Mouse (Mus musculus): ENCODE data around the gene Ifnar2.

Ifnar2 gene

DNA sequence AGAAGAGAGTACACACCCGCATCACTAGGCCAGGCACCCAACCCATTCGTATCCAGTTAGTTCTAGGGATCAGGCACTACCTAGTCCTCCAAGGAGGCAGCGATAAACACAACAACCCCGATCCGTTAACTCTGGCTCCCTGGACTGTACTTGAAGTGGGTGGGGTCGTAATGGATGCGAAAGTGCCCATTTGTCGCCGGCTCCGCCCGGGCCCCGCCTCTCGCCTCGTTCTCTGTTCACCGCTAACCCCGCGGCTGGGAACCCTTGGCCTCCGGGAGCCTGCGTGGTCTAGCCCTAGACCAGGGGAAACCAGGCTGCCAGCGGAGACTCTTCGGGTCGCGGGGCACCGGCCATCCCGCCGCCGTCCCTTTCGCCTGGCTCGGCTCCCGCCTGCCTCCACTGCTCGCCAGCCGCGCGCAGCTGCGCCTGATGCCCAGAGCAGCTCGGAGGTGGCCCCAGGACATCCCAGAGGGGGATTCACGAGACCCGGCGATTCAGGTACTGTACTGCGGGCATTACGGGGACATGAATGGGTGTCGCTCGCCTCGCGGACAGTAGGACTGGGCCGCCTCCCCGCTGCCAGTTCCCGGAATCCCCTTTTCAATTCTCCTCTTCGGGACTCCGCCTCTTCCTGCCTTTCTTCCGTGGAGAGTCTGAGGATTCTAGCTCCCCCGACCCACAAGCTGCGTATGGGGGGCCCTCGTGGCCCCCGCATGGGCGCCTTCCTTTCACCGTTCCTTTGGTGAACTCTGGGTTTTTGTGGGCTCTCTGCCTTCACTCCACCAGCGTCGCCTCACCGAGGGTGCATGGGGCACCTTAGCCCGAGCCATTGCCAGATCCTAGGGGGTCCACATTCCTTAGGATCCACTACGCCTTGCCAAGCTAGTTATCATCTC lies at the start of gene Ifnar2:
Gene Ifnar2 (plus strand): TSS at position 207 of the 896 bp plus-strand sequence.
- DNase-seq (ENCODE audit: low spot score) = peak; percentile 68

DNA sequence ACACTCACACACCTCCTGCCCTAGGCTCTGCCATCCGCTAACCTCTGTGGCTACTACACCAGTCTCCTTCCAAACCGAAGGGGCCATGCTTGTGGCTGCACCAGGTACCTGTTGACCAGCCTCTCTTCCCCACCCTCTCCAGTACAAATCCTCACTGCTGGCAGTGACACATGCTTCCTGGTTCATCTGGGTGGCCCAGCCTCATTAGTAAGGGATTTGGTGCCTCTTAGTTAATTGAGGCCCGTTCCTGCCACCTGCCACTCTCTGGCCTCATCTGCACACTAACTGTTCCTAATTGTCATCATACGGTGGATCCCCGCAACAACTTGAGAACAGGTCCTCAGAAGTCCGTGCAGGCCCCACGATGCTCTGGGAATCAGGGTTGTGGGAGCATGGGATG lies 45.0 kb upstream of the Ifnar2 start:
- no peak for DNase-seq (ENCODE audit: low spot score)

DNA sequence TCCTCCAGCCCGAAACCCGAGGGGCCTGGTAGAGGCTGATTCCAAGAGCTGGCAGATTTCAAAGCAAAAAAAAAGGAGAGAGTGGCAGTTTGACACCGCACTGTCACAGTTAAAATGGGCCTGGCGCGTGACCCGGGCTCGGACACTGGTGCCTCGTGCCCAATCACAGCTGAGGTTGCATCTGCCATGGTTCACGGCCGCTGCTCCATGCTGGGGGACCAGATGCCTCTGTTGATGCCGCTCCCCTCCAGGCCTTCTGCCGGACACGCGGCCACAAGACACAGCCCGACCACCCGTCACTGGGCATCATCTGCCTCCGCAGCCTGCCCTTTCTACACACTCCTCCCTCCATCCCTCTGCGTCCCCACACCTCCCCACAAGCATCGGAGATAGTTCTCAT lies 43.7 kb upstream of the Ifnar2 start:
- no peak for DNase-seq (ENCODE audit: low spot score)

DNA sequence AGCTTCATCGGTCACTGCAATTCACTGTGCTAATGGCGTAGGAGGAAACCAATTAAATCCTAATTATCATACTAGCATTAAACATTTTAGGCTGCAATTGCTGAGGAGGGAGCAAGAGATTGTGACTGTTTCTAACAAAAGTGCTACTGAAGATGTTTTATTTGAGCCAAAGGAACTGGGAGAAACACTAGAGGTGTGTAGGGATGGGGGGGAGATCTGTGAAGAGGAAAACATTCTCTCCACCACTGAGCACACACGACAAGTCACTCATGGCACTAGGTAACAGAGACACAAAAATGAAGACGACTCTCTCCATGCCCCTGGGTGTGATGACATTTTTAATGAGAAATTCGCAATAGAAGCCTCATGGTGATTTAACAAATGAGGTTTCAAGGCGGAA lies 42.1 kb upstream of the Ifnar2 start:
- DNase-seq (ENCODE audit: low spot score) = no peak

DNA sequence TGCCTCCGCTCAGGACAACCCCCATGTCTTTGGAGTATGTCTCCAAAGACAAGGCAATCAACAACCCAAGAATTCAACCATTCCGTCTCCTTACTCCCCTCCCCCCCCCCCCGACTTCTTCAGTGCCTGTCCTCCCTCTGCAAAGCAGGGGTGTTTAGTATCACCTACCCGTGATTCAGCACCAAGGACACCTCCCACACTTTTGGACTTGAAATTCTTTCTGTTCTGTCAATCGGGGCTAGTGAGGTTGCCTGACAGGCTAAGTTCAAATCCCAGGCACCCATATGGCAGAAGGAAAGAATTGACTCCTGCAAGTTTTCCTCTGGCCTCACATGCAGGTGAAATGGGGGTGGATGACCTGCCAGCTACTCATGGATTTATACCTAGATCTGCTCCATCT lies 41.4 kb upstream of the Ifnar2 start:
- no peak for DNase-seq (ENCODE audit: low spot score)

DNA sequence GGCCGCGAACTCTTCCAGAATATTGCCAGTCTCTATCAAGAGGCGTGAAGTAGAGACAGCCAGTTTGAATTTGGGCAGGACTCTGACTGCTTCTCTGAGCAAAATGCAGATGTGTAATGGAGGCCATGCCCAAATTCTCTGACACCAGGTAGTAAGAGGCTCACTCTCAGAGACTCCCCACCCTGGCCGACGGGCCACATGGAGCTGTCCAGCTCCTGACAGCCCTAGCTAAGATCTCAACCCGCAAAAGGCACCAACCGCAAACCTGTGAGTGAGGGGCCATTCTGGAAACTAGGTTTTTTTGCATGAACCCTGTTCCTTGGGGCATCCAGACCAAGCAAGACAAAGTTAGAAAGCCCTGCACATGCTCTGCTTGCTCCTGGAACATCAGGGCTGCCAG lies 39.7 kb upstream of the Ifnar2 start:
- DNase-seq (ENCODE audit: low spot score) = no peak

DNA sequence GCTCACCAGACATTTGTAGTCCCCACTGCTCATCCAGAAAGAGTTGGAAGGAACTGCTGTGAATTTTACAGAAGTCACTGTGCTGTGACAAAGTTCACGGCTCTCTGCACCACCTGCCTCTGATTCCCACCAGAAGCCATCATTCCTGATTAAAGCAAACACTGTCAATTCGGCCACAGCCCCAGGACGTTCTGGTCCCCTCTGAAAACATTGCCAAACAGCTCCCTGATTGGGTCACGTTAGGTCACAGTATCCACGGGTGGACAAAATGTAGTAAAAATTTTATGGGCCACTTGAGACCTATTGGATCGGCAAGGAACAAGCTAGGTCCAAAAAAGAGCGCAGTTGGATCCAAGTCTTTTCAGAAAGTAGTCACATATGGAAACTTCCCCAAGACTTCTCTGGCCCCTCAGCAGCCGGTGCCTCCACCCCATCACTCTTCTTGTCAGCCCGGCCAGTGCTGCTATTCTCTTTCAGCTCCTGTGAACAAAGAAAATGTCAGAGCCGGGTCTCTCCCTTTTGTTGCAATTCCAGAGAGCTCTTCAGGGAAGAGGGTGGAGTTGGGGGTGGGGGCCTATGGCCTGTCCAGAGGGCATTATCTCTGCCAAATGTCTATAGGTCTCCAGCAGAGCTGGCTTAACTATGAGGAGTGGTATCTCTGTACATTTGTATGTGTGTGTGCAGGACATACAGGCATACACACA lies 38.2 kb upstream of the Ifnar2 start:
- no peak for DNase-seq (ENCODE audit: low spot score)

DNA sequence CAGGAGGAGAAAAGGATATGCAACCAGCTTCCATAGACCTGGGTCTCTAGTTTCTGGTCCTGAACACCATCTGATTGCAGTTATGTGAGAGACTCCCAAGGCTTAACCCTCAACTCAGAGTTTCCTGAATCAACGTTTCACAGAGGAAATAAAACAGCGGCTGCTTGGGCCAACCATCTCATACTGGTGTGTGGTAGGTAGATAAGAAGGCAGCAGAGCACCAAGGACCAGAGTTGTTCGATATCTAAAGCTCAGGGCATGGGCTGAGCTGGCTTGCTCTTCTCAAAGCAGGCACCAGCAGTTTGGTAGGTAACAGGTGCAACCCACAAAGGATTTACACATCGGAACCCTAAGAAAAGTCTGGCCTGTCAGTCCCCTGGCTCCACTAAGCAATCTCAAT lies 35.8 kb upstream of the Ifnar2 start:
- no peak for DNase-seq (ENCODE audit: low spot score)

DNA sequence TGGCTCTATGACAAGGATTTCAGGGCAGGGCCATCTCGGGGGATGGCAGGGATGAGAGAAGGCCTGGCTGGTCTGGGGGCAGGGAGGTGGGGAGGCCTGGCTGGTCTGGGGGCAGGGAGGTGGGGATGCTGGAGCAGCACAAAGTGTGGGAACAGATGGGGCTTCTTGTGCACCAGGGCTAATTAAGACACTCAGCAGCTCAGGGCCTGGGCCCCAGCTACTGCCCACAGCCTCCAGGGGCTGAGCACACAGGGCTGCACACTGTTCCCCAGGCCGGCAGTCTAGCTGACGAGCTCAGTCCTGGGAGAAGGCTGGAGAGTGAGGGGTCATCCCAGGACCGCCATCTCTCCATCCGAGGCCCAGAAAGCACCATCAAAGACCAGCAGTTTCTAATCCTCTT lies 35.1 kb upstream of the Ifnar2 start:
- no peak for DNase-seq (ENCODE audit: low spot score)

DNA sequence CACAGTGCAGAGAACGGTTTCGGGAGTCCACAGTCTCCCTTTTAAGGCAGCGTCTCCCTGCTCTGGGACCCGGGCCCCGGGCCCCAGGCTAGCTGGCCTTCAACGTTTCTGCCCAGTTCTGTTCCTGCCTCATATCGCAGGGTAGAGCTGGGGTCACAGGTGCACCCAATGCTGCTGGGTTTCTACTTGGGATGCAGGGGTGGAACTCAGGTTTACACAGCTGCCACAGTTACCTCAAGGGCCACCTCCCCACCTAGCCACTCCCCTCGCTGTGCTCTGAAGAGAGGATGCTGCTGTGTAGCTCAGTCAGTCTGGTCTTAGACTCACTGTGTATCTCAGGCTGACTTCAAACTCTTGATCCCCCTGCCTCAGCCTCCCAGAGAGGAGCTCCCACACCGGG lies 26.1 kb upstream of the Ifnar2 start:
- no peak for DNase-seq (ENCODE audit: low spot score)

DNA sequence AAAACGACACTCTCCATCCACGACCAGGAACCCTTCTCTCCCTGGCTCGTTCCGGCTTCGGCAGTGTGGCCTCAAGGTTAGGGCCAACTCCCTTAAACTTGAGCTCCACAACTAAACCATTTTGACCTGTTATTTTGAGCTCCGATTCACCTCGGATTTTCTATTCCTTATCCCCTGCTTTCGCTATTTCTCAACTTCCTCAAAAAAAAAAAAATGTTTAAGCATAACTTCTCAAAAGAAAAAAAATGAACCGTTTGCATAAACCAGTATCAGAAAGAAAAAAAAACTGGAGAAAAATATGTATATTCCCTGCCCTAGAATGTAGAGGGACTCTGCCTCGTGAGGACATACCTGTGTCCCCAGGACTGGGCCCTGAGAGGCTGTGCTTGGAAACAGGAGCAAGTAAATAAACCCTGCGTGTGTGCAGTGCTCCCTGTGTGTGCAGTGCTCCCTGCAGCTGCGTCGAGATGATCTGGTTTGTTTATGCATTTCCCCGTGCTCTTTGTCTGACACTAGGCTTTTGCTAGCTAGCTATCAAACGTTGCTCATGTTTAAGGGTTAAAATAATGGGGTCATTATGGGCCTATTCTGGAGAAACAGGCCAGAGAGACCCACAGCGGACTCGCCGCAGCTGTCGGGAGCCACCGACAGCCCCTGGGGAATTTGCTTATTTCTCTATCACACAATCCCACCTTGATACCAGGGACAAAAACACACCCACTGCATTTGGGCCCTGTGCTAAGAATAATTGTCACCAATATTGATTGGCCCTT lies 24.9 kb upstream of the Ifnar2 start:
- DNase-seq (ENCODE audit: low spot score) = no peak

DNA sequence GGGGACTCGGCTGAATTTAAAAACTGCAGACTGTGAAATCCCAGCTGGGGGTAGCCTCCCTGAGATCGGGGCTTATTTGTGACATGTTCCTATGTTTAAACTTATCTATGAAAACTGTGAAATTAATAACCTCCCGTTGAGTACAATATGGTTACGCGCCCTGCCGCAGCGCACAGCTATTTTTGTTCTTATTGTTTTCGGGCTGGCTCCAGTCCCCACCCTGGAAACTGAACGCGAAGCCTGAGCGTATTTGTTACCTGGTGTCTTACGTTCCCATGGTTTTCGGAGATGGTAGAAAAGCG lies 24.4 kb upstream of the Ifnar2 start:
- no peak for DNase-seq (ENCODE audit: low spot score)

DNA sequence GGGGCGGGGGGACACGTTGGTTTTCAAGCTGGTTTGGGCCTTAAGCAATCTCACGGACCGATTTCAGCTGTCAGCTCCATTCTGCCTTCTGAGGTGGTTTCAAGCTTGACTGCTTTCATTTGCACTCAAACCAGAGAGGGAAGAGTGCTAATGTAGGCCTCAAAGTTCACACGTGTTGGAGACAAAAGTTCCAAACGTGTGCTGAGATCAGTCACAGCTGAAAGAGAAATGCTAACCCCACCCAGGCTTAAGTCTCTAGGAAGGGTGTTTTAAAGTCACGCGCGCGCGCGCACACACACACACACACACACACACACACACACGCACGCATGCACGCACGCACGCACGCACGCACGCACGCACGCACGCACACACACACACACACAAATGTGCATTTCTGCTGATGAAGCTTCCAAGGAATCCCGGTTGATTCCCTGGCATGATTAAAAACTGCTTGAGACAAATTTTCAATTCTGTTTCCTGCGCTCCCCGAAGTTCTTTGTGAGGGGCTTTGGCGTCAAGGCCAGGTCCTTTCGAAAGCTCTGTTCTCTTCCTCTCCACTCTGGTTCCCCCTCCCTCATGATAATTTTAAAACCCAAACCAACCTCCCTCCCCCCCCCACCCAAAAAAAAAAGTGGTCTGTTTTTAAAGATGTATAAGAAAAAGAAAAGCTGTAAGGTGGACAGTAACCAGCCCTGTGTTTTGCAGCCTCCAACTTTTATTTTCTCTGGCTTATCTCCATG lies 23.8 kb upstream of the Ifnar2 start:
- peak; percentile 47 for DNase-seq (ENCODE audit: low spot score)

DNA sequence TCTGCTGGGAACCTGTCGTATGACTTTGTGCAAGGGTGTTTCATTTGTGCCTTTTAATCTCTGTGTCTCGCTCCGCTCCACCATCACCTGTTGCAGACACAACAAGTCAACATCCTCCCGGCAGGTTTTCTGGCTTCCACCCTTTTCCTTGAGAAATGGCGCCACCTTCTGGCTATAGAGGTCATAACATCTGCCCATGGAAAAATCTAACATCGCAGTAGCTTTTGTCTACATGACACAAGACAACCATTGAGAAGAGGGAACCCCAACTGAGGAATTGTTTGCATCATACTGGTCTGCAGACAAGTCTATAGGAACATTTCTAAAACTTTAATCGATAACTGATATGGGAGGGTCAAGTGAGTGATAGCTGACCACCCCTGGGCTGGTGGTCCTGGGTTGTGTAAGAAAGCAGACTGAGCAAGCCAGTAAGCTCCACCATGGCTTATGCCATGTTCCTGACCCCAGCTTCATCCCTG lies 20.5 kb upstream of the Ifnar2 start:
- DNase-seq (ENCODE audit: low spot score) = peak; percentile 67

DNA sequence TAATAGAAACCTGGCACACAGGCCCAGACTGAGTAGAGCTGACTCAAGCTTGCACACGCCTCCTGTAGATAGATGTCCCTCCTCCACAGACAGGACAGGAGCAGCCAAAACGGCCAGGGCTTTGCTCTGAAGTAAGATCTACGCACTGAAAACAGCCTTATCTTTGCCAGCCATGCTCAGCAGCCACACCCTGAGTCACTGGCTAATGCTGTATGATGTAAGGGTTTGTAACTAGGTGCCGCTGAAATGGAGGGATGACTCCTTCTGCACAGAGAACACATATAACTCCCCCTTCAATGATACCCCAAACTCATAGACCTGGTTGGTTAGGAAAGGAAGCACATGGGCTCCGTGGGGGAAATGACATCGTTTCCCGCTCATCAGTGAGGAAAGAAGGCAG lies 19.8 kb upstream of the Ifnar2 start:
- DNase-seq (ENCODE audit: low spot score) = no peak

DNA sequence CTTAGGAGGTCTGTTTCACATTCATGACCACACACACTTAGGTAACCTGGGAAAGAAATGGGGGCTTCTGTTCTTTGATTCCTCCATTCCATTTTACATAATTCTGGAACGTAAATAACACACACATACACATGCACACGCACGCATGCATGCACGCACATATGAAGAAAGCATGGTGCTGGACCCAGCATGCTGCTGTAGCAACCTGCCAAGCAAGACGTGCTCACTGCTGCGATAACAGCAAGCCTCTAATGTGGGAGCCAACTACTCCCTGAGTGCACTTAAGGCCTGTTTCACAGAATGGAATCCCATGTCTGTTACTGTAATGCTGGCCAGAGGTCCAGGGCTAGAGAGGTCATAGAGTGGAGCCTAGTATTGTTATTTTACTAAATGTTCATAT lies 19.4 kb upstream of the Ifnar2 start:
- DNase-seq (ENCODE audit: low spot score) = no peak

DNA sequence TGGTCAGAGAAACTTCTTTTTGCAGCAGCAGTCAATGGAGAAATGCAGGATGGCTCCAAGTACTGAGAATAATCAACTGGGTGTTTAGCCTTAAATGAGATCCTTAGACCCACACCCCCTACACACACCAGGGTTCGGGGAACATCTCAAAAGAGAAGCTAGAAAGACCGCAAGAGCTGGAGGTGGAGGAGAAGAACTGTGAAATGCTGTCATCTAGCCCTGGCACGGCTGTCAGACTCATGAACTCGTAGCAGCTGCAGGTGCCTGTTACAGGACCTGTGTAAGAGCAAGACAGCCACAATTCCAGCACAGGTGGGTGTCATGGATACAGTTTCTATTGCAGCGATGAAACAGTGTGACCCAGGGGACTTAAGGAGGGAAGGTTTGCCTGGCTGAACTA lies 18.9 kb upstream of the Ifnar2 start:
- no peak for DNase-seq (ENCODE audit: low spot score)

DNA sequence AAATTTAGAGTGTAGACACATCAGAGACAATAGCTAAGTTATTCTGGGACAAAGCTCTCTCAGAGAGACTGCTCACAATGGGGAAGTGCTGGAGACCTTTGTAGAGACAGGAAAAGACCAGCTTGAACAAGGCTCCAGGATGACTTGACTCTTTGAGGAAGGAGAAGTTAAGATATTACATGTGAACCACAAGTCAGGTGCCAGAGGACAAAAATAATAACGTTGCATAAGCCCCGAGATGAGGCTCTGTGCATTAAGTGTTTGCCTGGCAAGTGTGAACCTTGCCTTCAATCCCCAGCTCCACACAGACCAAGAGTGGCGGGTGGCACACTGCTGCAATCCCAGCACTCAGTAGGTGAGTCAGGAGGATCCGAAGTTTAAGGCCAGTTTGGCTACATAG lies 18.0 kb upstream of the Ifnar2 start:
- DNase-seq (ENCODE audit: low spot score) = no peak

DNA sequence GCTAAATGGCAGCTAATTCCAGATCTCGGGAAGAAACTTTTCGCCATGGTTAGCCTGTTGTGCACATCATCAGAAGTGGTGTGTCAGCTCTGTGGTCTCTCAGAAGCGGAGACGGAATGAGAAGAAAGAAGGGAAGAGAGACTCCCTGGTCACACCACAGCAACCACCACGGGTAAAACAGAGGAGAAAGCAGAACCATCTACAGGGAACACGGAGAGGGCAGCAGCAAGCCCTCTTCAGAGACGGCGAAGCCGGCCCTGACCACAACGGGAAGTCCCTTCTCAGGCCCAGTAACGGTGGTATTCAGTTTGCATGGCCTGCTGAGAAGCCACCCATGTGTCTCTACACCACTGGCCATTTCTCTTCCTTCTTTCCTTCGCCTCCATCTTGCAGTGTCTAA lies 17.4 kb upstream of the Ifnar2 start:
- DNase-seq (ENCODE audit: low spot score) = no peak

DNA sequence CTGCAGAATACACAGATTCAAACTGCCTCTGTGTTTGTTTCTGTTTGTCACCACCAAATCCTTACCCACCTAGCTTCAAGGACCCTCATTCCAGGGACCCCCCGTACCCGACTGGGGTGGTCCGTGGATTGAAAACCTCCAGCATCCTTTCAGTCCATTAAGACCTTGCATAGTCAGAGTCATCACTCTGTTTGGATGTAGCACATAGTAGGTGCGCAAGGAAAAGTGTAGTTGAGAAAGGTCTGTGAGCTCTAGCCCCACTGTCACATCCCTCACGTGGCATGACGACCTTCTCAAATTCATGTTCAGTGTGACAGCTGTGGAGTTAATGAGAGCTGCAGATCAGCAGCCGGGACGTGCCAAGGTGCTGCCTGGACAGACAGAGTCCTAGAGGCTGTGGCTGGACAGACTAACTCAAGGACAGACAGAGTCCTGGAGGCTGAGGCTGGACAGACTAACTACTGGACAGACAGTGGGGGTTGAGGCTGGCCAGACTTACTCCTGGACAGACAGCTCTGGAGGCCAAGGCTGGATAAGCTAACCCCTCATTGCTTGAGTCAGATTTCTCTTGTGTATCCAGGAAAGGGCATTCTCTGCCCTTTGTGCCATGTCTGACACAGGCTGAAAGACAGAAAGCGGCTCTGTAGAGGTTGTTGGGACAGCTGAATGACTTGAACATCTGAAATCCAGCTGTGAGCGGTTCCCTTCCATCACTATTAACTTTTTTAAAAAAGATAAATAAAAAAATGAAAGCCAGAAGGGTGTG lies 15.6 kb upstream of the Ifnar2 start:
- DNase-seq (ENCODE audit: low spot score) = no peak

DNA sequence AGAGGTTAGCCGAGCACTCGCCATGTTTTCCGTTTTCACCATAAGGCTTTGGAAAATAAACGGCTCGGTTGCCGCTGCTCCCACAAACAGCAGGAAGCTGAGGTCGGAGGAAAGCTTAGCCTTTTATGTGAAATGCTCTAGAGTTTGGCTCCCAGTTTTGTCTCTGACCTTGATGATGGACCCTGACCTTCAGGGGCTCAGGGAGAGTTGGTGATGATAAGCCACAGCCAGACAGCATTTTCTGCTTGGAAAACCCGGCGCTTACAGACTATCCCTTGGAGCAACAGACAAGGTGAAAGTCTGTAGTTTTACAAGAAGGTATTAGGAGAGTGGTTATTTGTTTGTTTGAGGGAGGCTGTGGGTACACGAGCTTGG lies 15.1 kb upstream of the Ifnar2 start:
- DNase-seq (ENCODE audit: low spot score) = no peak

All from T-cell, adult 2 months (primary cell).